Mouse (Mus musculus) thymus, adult 2 months (tissue): Measurements from ENCODE around the gene Shc2. TPM values are rescaled to one million over a fixed set of nuclear protein-coding genes. Genes with fewer than 3 reads are reported as not detected.
A peak's percentile ranks its signal among the peaks of the same experiment; 100 is the strongest.

Experiments used
- DNase-seq: peaks from one replicate; pipeline ENCODE4 v3.0.0; 2021
- H3K27ac ChIP-seq: fragments of 200-500 bp; 2 replicates; pipeline ENCODE4 v1.5.1; 2012; ENCODE audit warnings: low read length, control low read depth; ENCODE audit not compliant: control insufficient read depth, insufficient read depth
- H3K27me3 ChIP-seq: fragments of 200-500 bp; 2 replicates; pipeline ENCODE4 v1.6.1; 2012; ENCODE audit warnings: mild to moderate bottlenecking, low read length, moderate library complexity, mixed read lengths; ENCODE audit not compliant: control insufficient read depth, insufficient read depth
- H3K36me3 ChIP-seq: fragments of 200-500 bp; 2 replicates; pipeline ENCODE4 v1.6.1; 2012; ENCODE audit warnings: mild to moderate bottlenecking, low read length, moderate library complexity; ENCODE audit not compliant: control insufficient read depth, insufficient read depth
- H3K4me1 ChIP-seq: fragments of 200-500 bp; replicated peaks from 2 replicates; pipeline ENCODE4 v1.6.1; 2012; ENCODE audit warnings: low read length; ENCODE audit not compliant: control insufficient read depth, insufficient read depth
- H3K4me3 ChIP-seq: fragments of 200-500 bp; 2 replicates; pipeline ENCODE4 v1.5.1; 2012; ENCODE audit warnings: mild to moderate bottlenecking, low read length, control low read depth, moderate library complexity; ENCODE audit not compliant: control insufficient read depth, insufficient read depth
- CTCF ChIP-seq: fragments of 200-500 bp; IDR thresholded peaks from 2 replicates; pipeline ENCODE4 v1.5.1; 2012; ENCODE audit warnings: mild to moderate bottlenecking, control low read depth, low read length, moderate library complexity, borderline replicate concordance; ENCODE audit not compliant: control insufficient read depth, poor library complexity, insufficient read depth; ENCODE audit errors: extremely low read depth
- POLR2A ChIP-seq: fragments of 200-500 bp; IDR thresholded peaks from 2 replicates; pipeline ENCODE4 v1.6.1; 2012; ENCODE audit warnings: mild to moderate bottlenecking, low read length, control low read depth, moderate library complexity; ENCODE audit not compliant: control insufficient read depth, poor library complexity, insufficient read depth; ENCODE audit errors: extremely low read depth
- WGBS: fragments of 180-500 bp; shearing (Covaris S2); methylation state at CpG from one replicate; pipeline ENCODE4 v1.1.7; 2018; 5-methylcytosine and 5-hydroxymethylcytosine counted together
- polyA plus RNA-seq: library from polyadenylated mRNA; depleted of rRNA; stranded (reverse); fragments of >200 nt; gene quantifications from 2 replicates; pipeline ENCODE4 v1.2.3, GENCODE M21; 2012

The Shc2 gene
- polyA plus RNA-seq, 1 experiment: 1.2 TPM

DNA sequence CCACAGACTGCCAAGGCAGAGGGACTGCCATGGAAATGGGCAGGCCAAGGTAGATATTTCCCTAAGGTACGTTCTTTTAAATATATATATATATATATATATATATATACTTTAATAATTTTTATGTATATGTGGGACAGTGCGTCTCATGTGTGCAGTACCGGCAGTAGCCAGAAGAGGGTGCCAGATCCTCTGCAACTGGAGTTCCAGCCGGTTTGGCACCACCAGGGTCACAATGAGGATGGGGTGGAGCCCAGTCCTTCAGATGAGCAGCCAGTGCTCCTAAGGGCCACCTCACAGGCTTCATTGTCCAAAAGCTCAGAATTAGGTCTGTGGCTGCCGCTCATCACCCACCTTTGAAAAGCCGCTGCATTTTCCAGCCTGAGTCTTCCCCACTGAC, 56.9 kb downstream of the Shc2 start:
- DNase-seq: peak; percentile 51
- Histone ChIP-seq H3K4me1 (no peaks in the 10 kb centered on the region), H3K4me3 (no peak overlapping the region), H3K27ac (no peak overlapping the region), H3K36me3 (no peaks in the 10 kb centered on the region), H3K27me3 (no peaks in the 10 kb centered on the region)
- WGBS: 62% methylated on average over 6 of the region's 6 CpGs
- TF ChIP-seq POLR2A: no peak
- peak; percentile 60; the same call in 1 of the 2 replicates for TF ChIP-seq CTCF

DNA sequence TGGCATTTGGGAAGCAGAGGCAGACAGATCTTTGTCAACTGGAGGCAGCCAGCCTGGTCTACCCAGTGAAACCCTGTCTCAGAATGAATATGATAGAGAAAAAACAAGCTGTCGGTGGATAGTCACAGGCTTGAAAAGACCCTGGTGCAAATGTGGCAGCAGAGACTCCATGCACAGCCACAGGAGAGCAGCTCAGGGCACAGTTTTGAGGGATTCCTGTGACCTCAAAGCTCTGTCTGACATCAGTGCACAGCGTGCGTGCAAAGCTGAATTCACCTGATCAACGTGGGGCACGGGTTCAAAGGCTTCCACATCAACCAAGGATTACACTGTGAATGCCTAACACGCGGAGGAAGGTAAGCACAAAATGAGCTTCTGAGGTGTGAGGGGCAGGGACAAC, 57.4 kb downstream of the Shc2 start:
- no peak for TF ChIP-seq POLR2A
- no peak for TF ChIP-seq CTCF
- H3K27ac ChIP-seq: no peak overlapping the region
- no peaks in the 10 kb centered on the region for H3K27me3 ChIP-seq
- DNase-seq: no peak
- 84% methylated on average over 7 of the region's 7 CpGs for WGBS
- no peak overlapping the region for H3K4me3 ChIP-seq
- no peaks in the 10 kb centered on the region for H3K4me1 ChIP-seq
- H3K36me3 ChIP-seq: no peaks in the 10 kb centered on the region

DNA sequence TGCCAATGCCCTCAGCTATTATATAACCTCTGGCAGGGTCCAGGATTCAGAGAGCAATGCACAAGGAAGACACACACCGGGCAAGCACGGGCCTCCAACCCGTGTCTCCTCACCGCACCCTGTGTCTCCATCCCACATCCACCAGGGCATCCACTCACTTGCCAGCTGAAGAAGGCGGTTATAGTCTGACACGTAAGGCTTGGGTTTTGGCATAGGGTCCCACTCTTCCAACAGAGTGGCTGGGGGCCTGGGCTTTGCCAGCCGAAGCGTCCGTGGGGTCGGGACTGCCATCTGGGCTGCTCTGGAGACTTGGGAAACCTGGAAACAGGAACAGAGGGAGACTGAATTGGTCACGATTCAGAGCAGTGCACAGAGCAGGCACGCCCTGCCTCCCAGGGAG, 57.9 kb downstream of the Shc2 start:
- WGBS: 81% methylated on average over 12 of the region's 12 CpGs
- TF ChIP-seq POLR2A (no peak), CTCF (no peak)
- H3K27me3 ChIP-seq: no peaks in the 10 kb centered on the region
- no peak overlapping the region for H3K27ac ChIP-seq
- no peaks in the 10 kb centered on the region for H3K4me1 ChIP-seq
- DNase-seq: no peak
- no peaks in the 10 kb centered on the region for H3K36me3 ChIP-seq
- no peak overlapping the region for H3K4me3 ChIP-seq

DNA sequence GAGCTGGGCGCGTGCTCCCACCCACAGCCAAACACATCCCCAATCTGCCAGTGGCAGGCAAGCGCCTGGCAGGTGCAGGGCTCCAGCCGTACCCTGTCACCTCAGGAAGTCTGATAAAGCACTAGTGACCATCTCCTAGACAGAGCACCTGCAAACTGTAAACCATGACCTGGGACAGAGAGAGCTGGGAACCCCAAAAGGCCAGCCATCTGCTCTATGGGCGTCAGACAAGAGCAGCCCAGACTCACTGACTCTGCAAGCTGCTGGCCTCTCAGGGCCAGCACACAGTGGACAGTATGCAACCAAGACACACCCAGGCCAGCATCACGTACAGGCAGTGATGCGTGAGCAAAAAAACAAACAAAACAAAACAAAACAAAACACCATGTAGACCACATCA, 58.8 kb downstream of the Shc2 start:
- no peak for DNase-seq
- TF ChIP-seq POLR2A: no peak
- TF ChIP-seq CTCF: no peak

DNA sequence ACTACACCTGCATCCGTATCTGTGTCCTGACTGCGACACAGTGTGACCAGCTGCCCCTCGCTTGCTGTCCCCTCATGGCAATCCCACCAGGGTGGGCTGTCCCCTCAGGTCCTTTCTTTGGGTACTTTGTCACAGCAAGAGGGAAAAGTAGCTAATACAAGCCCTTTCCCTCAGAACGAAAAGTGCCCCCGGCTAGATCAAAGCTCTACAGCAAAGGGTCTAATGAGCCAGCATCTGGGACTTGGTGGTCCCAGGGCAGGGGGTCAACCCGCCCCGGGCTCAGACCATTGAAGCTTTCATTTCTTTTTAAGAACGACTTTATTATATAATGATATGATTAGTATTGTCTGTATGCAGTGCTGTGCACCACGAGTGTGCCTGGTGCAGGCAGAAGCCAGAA, 59.4 kb downstream of the Shc2 start:
- 77% methylated on average over 9 of the region's 9 CpGs for WGBS
- no peak overlapping the region for H3K27ac ChIP-seq
- no peak for TF ChIP-seq POLR2A
- TF ChIP-seq CTCF: no peak

More for the DNA sequence above, 58.8 kb downstream of the Shc2 start:
- Histone ChIP-seq H3K27ac (no peak overlapping the region), H3K4me1 (no peaks in the 10 kb centered on the region), H3K4me3 (no peak overlapping the region), H3K36me3 (no peaks in the 10 kb centered on the region), H3K27me3 (no peaks in the 10 kb centered on the region)
- WGBS: 66% methylated on average over 7 of the region's 7 CpGs

DNA sequence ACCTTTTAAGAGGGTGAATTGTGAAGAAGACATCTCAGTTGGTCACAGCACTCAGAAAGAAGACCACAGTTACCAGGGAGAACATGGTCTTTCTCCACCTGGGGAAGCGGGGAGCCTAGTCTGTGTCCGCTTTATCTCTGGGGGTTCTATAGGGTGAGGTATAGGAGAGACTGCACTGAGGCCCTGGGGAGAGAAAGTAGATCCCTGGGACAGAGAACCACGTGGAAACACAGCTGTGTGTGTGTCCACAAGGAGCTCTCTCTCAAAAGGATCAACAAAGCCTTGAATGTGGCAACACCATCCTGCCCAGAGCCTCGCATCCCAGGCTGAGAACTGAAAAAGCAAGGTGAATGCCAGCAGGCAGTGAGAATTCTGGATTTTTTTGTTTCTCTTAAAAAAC, 60.3 kb downstream of the Shc2 start:
- Histone ChIP-seq H3K27me3 (no peaks in the 10 kb centered on the region), H3K4me1 (no peaks in the 10 kb centered on the region), H3K27ac (no peak overlapping the region), H3K36me3 (no peaks in the 10 kb centered on the region), H3K4me3 (no peak overlapping the region)
- TF ChIP-seq CTCF (no peak), POLR2A (no peak)
- 75% methylated on average over 4 of the region's 4 CpGs for WGBS
- DNase-seq: no peak

More for the DNA sequence above, 59.4 kb downstream of the Shc2 start:
- no peaks in the 10 kb centered on the region for H3K4me1 ChIP-seq
- H3K36me3 ChIP-seq: no peaks in the 10 kb centered on the region
- no peak for DNase-seq
- no peaks in the 10 kb centered on the region for H3K27me3 ChIP-seq
- no peak overlapping the region for H3K4me3 ChIP-seq

DNA sequence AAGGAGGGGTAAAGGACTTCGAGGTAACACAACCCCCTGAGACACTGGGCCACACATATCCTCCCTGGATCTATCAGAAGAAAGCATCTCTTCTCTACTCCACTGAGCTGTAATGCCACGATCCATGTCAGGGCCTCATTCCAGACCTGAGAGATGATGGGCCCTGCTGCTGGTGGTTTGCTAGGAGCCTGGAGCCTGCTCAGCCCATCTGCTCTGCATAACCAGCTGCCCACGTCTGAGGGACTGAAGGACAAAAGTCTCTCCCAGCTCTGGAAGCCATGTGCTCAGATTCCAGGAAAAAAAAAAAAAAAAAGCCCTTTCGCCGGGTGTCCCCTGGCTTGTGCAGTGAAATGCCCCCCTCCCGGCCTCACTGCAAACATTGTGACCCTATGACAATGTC, 62.0 kb downstream of the Shc2 start:
- H3K4me3 ChIP-seq: no peak overlapping the region
- no peak for TF ChIP-seq POLR2A
- no peak for TF ChIP-seq CTCF
- no peaks in the 10 kb centered on the region for H3K27me3 ChIP-seq
- H3K27ac ChIP-seq: no peak overlapping the region
- DNase-seq: no peak
- H3K36me3 ChIP-seq: no peaks in the 10 kb centered on the region
- H3K4me1 ChIP-seq: no peaks in the 10 kb centered on the region
- WGBS: 85% methylated on average over 6 of the region's 6 CpGs
